Comparison of ENCODE assay signal across 15 mouse cellular contexts in the genomic region with DNA sequence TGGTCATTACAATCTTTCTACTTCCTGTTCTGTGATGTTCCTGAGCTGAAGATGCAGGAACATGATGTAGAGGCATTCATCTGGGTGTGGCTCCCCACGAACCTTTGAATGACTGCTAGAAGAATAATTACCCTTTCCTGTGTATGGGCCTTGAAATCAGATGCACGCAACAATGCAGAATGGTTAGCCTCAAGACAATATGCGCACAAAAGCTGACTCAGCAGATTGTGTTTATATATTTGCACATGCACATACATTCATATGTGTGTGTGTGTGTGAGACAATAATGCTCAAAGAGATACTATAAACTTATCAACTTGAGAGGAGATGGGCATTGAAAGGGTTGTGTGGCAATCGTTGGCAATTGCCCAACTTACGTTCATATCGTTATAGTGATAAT.
"Had no signal": no experiment of that assay in that cellular context is flagged by ENCODE, and none has a peak within 500 bp of the region (broad histone marks: within the 10 kb centered on the region; RNA-seq: fewer than 3 reads in every experiment).

No protein-coding gene starts in this region.

- H3K4me2 ChIP-seq: neural tube, embryonic 13.5 days; neural tube, embryonic 15.5 days; stomach, embryonic 15.5 days had no signal

- H3K27ac ChIP-seq: neural tube, embryonic 13.5 days; neural tube, embryonic 15.5 days; stomach, embryonic 15.5 days; stomach, postnatal 0 days had no signal

- H3K36me3 ChIP-seq: neural tube, embryonic 13.5 days; neural tube, embryonic 15.5 days; stomach, embryonic 15.5 days had no signal

- H3K27me3 ChIP-seq: neural tube, embryonic 13.5 days; neural tube, embryonic 15.5 days; stomach, embryonic 15.5 days had no signal

- DNase-seq: right cerebral cortex, adult 18-20 months; right cerebral cortex, postnatal 14 days; right cerebral cortex, postnatal 25 days; right cerebral cortex, postnatal 4 days; spleen, adult 18-20 months; thymus, adult 18-20 months; thymus, adult 2 months; thymus, postnatal 14 days; thymus, postnatal 25 days; thymus, postnatal 36 days; thymus, postnatal 4 days had no signal

- H3K9ac ChIP-seq: neural tube, embryonic 13.5 days; neural tube, embryonic 15.5 days; stomach, embryonic 15.5 days had no signal

- H3K4me1 ChIP-seq: stomach, embryonic 15.5 days had no signal

- H3K4me3 ChIP-seq: neural tube, embryonic 13.5 days; neural tube, embryonic 15.5 days; stomach, embryonic 15.5 days had no signal

- H3K9me3 ChIP-seq: neural tube, embryonic 13.5 days; neural tube, embryonic 15.5 days; stomach, embryonic 15.5 days had no signal
